Mouse (Mus musculus): ENCODE results near the gene Abca4.

Abca4 gene

DNA sequence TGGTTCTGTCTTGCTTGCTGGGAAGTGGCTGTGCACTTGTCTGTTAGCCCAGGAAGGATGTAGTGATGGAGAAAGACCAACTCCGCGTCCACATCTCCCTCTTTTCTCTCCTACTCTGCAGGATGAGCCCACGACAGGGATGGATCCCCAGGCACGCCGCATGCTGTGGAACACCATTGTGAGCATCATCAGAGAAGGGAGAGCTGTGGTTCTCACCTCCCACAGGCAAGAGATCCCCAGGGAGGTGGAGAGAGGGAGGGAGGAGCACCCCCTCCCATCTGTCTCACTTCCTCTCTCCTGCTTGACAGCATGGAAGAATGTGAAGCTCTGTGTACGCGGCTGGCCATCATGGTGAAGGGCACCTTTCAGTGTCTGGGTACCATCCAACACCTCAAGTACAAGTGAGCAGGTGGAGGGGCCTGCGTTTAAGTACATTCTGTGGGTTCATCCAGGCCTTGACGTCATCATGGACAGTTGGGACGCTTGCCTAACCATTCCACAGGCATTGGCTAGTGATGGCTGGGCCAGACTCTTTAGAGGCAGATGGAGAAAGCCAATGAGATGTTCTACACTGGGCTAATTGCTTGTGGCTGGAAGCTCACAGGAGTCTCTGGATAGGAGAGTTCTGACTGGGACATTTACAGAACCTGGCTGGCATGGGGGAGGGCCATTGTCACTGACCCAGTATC, 126.5 kb downstream of the Abca4 start:
- no peak for DNase-seq (ENCODE audit: low spot score)

DNA sequence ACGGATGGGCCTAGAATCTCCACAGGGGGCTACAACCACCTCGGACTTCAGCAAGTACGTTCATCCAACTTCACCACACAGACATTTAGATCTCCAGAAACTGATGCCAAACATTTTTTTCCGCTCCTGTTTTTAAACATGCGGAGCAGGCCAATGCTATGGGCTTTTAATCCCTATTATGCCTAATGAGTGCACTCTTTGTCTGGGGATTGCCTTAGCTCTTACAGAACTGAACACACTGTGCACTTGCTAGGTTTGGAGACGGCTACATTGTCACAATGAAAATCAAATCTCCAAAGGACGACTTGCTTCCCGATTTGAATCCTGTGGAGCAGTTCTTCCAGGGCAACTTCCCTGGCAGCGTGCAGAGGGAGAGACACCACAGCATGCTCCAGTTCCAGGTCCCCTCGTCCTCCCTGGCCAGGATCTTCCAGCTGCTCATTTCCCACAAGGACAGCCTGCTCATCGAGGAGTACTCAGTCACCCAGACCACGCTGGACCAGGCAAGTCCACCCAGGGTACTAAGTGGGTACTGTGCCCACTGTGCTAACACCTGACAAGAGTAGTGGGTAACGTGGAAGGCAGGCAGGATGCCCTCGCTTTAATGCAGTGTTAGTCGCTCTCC, 129.4 kb downstream of the Abca4 start:
- DNase-seq (ENCODE audit: low spot score): no peak

DNA sequence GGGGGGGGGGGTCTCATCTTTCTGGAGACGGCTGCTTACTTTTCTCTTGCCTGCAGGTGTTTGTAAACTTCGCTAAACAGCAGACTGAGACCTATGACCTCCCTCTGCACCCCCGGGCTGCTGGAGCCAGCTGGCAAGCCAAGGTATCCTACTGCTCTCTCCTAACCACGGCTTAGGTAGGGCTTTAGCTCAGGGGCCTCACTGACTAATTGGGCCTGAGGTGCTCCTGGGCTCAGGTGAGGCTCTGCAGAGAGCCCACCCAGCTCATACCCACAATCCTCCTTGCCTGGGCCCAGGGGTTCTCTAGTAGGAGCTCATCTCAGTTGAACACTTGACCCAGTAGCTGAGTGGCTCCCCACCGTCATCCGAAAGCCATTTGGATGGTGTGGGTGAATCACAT, 131.8 kb downstream of the Abca4 start:
- DNase-seq (ENCODE audit: low spot score): no peak

DNA sequence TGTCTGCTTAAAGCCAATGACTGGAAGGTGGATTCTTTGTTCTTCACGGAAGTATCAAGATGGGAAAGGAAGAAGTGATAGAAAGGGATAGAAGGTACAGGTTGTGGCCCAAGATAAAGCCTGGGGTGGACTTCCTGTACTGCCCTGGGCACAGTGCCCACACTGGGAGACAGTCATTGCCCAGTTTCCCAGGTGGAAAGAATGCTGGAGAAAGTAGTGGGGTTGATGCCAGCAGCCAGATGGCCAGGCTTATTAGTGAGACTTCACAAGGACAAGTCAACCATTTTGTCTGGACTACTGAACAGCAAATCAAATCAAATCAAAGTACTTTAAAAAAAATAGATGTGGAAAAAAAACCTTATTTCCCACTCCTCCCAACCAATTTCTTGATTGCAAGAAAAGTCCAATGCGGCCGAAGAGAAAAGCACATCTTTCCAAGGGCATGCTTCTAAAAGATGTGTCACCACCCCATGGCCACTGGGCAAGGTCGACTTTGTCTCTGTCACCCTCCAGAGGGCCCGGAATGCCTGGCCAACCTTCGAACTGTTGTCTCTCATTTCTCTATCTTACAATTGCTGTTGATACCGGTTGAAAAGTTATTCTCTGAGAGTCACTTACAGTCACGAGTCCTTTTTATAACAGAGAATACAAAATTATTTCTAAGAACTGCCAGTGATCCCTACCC, 132.6 kb downstream of the Abca4 start:
- DNase-seq (ENCODE audit: low spot score): no peak

DNA sequence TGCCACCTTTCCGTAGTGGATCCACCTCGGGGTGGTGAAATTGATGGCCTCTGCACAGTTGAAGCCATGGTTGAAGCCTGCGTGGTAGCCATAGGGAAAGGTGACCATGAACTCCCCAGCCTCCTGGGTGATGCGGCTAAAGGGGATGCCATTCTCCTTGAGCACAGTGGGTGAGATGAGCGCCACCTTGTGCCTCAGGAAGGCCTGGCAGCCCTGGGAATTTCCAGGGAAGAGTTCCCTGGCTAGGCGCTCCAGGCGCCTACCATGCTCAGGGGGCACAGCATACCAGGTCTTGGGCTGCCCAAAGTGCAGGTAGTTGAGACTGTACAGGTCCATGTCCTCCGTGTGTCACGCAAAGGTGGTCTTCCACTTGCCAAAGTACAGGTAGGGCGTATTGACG, 139.9 kb downstream of the Abca4 start:
- no peak for DNase-seq (ENCODE audit: low spot score)

DNA sequence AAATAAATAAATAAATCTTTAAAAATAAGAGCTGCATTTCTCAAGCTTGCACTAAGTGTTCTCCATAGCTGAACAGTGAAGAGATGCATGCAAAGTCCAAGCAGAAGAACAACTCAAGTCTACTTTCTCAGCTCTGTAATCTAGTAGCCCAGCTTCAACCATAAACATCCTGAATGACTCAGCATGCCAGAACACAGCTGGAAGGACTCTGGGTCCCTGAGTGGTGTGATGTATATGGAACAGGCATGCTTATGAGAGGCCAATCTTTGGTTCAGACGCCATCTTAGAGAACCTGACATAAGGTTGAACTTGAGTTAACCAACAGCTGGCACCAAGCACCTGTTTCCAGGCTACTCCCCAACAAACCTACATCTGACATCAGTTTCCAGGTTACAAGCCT, 142.7 kb downstream of the Abca4 start:
- DNase-seq (ENCODE audit: low spot score): no peak

DNA sequence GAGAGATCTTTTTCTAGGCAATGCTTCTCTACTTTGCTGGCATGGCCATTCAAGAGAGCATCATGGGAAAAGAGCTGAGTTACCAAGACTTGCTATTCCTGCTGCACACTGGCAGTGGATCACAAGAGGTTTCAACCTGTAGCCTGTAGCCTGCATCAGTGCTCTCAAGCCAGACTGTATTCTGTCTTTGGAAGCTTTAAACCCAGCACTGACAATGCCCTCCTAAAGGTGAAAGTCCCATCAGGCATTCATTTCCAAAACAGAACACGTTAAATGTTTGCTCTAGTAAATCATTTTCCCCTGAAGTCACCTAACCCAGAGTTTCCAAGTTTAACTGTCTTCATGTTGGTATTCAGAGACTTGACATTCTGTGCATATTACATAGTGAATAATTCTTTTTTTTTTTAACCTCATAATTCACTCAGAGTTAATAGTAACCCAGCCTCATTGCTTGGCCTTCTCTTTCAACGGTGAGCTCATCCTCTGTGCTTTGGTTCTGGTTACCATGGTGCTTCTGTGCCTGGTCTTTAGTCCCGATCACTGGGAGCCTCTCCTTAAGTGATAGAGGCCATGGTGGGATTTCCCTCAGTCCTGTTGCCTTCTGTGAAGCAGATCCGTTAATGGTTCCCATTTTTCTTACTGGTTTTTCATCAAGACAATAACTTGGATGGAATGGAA, 152.5 kb downstream of the Abca4 start:
- no peak for DNase-seq (ENCODE audit: low spot score)

DNA sequence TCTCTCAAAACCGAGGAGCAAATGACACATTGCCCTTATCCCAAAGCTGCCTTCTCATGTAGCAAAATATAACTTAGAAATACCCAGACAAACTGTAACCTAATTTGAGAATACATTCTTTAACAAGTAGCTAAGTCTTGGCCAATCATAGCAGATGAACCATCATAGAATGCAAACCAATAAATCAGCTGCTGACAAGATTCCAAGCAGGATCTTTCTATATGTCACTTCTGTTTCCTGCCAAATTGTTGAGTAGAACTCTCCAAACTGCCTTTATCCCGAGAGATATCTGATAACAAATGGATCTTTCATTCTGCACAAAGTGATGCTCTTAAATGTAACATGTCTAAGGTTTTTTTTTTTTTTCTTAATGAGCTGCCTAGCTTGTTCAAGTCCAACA, 154.3 kb downstream of the Abca4 start:
- DNase-seq (ENCODE audit: low spot score): no peak

DNA sequence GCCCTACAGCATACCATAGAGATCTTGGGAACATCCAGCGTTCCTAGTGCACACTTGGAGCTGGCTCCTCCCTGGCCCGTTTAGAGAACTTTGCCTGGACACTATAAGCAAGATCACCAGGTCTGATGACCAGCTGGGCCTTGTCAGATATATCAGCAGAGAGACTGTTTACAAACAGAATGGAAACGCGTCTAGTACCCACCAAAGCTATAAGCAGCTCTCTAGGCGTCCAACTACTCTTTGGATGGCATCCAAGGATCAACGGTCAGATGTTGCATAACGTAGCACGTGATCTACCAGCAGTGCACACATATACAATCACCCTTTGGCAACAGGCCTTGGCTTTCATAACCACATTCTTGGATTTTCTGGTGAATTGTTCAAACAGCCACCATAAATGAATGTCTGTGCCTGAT, 154.7 kb downstream of the Abca4 start:
- peak; percentile 76 for DNase-seq (ENCODE audit: low spot score)

DNA sequence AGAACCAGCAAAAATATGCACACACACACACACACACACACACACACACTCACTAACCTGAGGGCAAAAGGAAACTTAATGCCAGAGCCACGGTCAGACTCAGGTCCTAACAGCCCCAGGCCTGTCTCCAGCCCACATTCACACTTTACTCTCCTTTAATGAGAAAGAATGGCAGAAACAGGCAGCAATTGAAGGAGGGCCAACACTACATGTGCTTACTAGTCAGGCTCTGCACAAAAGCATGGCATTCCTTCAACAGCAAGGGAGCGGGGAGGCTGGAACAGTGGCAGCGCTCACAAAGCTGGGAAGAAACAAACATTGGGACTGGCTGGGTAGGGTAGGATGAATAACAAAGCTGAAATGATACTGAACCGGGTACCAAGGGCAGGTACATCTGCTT, 155.4 kb downstream of the Abca4 start:
- DNase-seq (ENCODE audit: low spot score): no peak

DNA sequence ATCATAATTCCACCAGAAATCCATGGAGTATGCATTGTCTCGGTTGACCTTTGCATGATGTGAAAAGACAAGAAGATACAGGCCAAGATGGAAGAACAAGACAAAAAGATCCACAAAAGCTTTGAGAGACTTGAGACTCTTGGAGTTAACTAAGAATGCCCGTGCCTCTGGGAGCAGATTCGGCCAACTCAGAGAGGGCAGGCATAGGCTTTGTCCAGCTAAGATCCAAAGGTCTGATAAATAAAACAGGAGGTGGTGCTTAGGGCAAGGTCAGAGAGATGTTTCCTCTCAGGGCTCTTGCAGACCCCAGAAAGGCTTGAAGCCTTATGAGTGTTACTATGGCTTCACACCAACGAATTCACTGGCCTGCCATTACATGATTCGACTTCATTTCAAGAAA, 155.8 kb downstream of the Abca4 start:
- DNase-seq (ENCODE audit: low spot score): no peak

DNA sequence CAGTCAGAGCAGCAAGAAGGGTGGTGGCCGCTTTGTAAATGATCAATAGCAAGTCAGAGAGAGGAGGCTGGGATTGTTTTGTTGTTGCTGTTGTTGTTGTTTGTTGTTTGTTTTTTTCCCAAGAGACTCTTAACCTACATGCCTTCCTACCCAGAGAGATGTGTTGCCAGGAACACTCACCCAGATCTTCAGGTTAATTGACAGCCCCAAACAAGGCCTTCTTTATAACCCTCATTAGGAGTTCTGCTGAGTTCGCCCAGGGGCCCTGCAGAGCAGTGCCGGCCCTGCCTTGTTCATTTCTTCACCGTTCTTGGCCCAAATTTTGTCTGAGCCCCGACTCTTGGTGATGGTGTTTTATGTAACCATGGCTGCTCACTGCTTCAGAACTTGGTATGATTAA, 156.2 kb downstream of the Abca4 start:
- DNase-seq (ENCODE audit: low spot score): no peak

DNA sequence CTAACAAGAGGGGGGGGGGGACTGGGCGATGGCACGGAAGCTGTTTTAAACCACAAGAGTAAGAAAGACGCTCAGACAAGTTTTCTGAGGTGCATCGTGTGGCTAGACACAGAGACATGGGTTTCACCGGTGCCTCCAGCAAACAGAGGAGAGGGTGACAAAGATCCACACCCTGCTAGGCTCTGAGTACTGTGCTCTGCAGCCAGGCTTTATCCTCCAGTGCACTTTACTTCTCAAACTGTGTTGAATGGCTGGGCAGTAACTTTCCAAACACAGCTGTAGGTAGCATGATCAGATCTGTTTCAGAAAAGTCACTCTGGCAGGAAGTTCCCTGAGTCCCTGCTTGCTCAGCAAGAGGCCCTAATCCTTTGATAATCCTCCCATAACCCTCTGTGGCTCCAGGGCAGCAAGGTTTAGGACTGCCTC, 158.1 kb downstream of the Abca4 start:
- DNase-seq (ENCODE audit: low spot score): no peak

DNA sequence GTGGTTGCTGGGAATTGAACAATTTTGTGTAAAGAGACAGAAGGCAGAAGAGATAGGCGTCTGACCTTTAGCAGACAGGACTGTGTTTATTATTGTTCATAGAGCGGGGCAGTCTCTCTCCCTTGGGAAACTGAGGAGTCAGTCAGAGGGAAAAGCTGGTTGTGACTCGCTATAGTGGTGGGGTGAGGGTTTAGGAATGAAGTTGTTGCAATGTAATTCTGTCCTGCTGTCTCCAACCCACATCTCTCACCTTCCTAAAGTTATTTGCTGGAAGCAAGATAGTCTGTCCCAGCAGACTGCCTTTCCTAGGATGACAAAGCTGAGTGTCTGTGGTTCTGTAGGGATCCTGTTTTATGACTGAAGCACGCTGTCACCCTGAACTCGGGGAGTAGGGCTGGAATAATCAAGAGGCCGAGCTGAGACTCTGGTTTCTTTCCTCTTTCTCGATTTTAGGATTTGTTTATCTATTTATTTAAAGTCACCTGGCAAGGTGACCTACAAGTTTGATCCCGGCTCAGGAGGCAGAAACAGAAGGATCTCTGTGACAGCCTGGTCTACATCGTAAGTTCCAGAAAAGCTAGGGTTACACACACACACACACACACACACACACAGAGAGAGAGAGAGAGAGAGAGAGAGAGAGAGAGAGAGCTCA, 159.6 kb downstream of the Abca4 start:
- DNase-seq (ENCODE audit: low spot score): no peak

DNA sequence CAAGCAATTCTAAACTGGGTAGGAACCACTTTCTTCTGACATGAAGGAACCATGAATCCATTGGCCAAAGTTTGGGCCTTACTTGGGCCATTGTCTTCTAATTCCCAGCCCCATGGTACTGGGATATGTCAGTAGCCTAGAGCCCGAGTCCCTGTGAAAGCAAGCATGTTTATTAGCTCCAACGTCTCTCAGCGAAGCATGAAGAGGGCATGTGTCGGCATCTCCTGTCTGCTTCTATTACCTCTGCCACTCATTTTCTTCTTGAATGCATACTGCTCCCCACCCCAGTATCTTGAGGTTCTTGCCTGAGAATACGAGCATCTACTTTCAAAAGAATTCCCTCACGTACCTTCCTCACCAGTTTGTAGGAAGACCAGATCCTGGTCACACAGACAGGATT, 161.5 kb downstream of the Abca4 start:
- DNase-seq (ENCODE audit: low spot score): no peak

DNA sequence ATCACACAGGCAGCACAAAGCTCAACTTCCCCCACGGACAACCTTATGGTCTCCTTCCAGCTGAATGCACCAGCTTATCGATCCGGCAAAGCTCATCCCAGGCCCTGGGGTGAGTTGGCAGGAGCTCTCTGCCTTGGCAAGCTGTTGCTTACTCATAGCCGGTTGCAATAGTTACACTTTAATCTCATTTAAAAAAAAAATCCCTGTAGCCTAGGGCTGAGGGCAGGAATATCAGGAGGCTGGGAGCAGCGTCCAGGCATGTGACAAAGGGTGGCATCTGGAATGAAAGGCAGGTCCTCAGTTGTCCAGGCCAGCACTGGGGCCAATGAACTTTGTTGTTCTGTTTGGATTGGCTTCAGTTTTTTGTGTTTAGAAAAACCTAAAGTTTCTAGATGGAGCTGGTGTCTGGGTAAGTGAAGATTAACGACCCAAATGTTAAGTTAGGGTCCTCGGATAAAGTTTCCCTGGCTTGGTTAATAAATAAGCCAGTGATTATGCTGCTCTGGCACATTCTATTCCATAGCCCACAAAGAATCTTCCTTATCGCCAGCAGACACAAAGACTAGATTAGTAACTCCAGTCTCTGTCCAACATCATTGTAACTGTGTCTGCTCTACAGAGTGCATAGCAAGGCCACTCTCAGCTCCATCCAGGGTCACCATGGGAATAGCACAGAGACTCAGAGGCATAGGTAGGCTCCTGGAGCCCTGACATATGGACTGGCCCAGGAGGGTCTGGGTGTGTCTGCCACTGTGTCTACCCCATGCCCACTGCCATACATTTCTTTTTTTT, 162.2 kb downstream of the Abca4 start:
- DNase-seq (ENCODE audit: low spot score): no peak

DNA sequence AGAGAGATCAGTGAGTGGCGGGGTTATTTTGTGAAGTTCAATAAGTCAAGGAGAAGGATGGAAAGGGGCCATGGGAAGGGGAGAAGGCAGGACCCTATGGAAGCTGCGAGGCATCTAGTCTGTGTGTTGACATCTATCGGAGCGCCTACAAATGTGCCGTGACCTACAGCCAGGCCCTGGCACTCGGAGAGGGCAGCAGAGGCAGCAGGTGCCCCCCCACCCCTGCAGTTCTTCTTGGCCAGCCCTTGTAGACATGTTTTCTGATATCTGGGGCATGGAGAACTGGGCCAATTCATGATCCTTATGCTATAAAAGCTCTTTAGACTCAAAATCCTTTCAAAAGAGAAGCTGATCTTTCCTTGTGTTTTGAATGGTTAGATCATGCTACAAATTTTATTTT, 163.5 kb downstream of the Abca4 start:
- DNase-seq (ENCODE audit: low spot score): no peak

DNA sequence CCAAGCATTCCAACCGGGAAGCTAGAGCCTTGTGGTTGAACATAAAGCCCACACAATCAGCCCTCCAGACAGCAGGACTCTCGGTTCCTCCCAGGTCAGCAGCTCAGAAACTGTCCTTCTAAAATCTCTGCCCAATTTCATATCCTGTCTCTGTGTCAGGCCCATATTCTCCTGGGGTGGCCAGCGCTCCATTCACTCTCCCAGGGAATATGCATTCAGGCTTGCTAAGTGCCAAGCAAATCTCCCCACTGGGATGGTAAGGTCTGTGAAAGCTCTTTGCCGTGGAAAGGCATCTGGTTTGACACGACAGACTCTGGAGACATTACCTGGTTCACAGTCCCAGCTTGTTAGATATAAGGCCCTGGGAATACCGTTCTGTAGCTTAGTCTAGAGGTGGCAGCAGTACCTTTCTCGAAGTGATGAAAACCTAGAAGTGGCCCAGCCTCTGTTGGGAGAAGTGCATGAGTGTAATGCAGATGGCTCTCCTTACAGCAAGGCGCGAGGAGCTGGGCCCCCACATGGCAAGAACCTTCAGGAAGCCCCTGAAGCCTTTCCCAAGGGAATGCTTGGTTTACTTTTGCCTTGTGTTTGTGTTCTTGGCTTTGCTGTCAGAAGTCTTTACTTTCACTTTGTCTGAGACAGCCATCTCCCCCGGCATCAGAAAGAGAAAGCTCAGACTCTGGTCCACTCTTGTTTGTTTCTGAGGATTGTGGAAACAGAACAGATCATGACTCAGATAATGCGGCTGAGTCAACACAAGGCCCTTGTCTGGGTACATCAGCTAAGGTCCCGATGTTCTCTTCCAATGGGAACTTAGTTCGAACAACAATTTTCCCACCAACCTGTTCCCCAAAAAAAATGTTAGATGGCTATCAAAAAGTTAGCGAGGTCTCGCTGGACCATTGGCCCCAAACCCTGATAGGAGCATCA, 164.3 kb downstream of the Abca4 start:
- DNase-seq (ENCODE audit: low spot score): no peak

DNA sequence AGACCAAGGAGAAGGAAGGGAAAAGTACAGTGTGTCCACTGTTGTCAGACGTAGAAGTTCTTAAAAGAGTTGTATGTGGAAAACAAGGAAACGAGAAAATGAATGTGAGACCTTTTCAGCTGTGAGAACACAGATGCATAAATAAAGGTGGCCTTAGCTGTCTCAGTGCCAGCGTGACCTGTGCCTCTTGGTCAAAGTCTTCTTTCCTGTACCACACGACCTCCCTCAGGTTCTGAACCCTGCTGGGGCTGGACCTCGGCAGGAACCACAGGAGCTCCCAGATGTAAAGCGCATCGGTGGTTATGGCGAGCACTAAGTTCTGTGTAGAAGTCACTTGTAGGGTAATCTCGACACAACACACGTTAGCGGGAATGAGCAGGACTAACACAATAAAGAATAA, 165.3 kb downstream of the Abca4 start:
- DNase-seq (ENCODE audit: low spot score): no peak

DNA sequence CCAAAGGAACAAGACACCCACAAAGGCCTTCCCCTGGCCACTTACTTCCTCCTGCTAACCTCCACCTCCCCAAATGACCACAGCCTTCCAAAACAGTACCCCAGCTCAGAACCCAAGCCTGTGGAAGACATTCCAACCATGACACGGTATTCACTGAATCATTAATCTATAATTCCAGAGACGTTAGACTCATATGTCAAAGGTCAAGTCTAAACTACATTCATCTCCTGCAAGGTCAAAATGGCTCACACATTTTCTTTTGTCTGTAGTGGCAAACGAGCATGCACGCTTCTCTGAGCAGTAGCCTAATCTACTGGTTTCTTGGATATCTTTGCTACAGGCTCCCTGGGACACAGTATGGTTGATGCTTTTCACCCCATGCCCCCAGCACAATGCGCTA, 166.2 kb downstream of the Abca4 start:
- DNase-seq (ENCODE audit: low spot score): no peak

DNA sequence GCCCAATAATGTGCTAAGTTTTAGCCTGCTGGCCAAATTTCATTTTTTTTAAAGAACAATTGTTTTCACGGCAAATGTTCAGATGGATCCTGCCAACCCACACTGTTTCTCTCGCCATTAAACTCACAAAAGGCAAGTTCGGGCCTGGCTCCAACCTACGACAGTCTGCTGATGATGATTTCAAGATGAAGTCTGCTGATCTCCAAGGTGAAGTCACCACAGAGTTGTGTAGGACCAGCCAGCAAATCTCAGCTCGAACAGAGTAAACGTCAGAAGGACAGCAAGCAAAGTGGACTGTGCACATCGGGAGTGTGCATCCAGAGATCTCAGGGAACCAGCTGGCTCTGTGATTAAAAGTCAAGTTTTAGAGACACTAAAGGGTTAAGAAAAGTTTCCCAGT, 166.6 kb downstream of the Abca4 start:
- DNase-seq (ENCODE audit: low spot score): no peak
